8 mouse cellular contexts compared by ENCODE assay signal in genomic region chr7:107567261-107567671, GRCm38 (mm10). TPM values are rescaled to one million over a fixed set of nuclear protein-coding genes. Genes with fewer than 3 reads are reported as not detected.
A peak's percentile ranks its signal among the peaks of the same experiment; 100 is the strongest.
DNase-seq lines count a peak whose midpoint lies in the region; ATAC-seq and TF ChIP-seq lines count a peak whose summit lies in the region.

Olfml1 (plus strand) TSS chr7:107567446.

- no peaks in the 10 kb centered on the region for H3K36me3 ChIP-seq in intestine, postnatal 0 days (ENCODE audit: control insufficient read depth, insufficient read depth)

- peak within 1 kb of the TSS; percentile 45 for H3K4me2 ChIP-seq in intestine, postnatal 0 days (replicated peaks; ENCODE audit: low read depth)

- no peaks in the 10 kb centered on the region for H3K4me1 ChIP-seq in intestine, postnatal 0 days (replicated peaks; ENCODE audit: control insufficient read depth, insufficient read depth, low read length)

- WGBS in intestine, postnatal 0 days = 17% methylated on average over 7 of the region's 7 CpGs

- peak within 1 kb of the TSS; percentile 28 for H3K4me3 ChIP-seq in intestine, postnatal 0 days (ENCODE audit: low read depth, low read length)

- no peaks in the 10 kb centered on the region for H3K27me3 ChIP-seq in intestine, postnatal 0 days (replicated peaks; ENCODE audit: control insufficient read depth, insufficient read depth, low read length)

- peak; percentile 87 for ATAC-seq in intestine, postnatal 0 days
- ATAC-seq in megakaryocyte, adult 5-6 weeks (ENCODE audit: poor library complexity, severe bottlenecking) = no peak
- no peak for ATAC-seq in erythroid progenitor cell, adult 5-6 weeks (replicated peaks; ENCODE audit: low FRiP score, poor library complexity, severe bottlenecking)

- no peak within 1 kb of the TSS; the same call in 1 of the 2 replicates for H3K9ac ChIP-seq in intestine, postnatal 0 days (ENCODE audit: low read depth, low read length)

- peak within 1 kb of the TSS; percentile 47 for H3K27ac ChIP-seq in intestine, postnatal 0 days (ENCODE audit: low read depth, low read length)

- H3K9me3 ChIP-seq in intestine, postnatal 0 days (ENCODE audit: control insufficient read depth) = no peaks in the 10 kb centered on the region

- no peak for TF ChIP-seq CTCF in intestine, postnatal 0 days (IDR thresholded peaks at IDR 0.05; ENCODE audit: low read depth)

- no peak for DNase-seq in urinary bladder, adult 2 months (ENCODE audit: low spot score)
- no peak for DNase-seq in urinary bladder, postnatal 10 days (ENCODE audit: low spot score)
- no peak for DNase-seq in gonadal fat pad, adult 2 months (ENCODE audit: low read depth)
- DNase-seq in left cerebral cortex, adult 9 months (ENCODE audit: low spot score in 2 of 2) = peak; percentile 11 to 17
- peak; percentile 40 for DNase-seq in lung, postnatal 36 days

RNA-seq across cellular contexts. Expression of gene Olfml1, which starts in this region (rescaled TPM):
- polyA plus RNA-seq in urinary bladder, adult 2 months (2012; rRNA removed) = 20.0 and 21.6 TPM in 2 replicates
- polyA plus RNA-seq in gonadal fat pad, adult 2 months (2012; rRNA removed) = 22.2 and 27.9 TPM in 2 replicates
- 7.3 and 7.4 TPM in 2 replicates for polyA plus RNA-seq in intestine, postnatal 0 days (2015; fragmentation: Nextera tagmentation; extraction: Ambion mirVana)
- total RNA-seq in megakaryocyte, adult 5-6 weeks (2015) = not detected in 2 replicates
- total RNA-seq in megakaryocyte, adult 5-6 weeks (2017) = not detected in 2 replicates
- not detected in 2 replicates for total RNA-seq in erythroid progenitor cell, adult 5-6 weeks (2015; ENCODE audit: low replicate concordance)
- 1.2 TPM in 1 of 2 replicates, not detected in the other for total RNA-seq in erythroid progenitor cell, adult 5-6 weeks (2017; ENCODE audit: low replicate concordance)

Comparison
In these comparisons a context has a peak if more than half of its experiments do, and no peak if none do; other contexts are left out.
1. DNase-seq: peak in left cerebral cortex, adult 9 months (2 of 2) and lung, postnatal 36 days (single experiment); none in urinary bladder, adult 2 months (single experiment), urinary bladder, postnatal 10 days (single experiment) and gonadal fat pad, adult 2 months (single experiment).